Mouse (Mus musculus): Measurements from ENCODE around the gene Susd1.
"Not testable (repeated sequence)": the region's sequence is repeated elsewhere in the genome, so short reads cannot be mapped to it uniquely, and the experiment has no call there.

The Susd1 gene

DNA sequence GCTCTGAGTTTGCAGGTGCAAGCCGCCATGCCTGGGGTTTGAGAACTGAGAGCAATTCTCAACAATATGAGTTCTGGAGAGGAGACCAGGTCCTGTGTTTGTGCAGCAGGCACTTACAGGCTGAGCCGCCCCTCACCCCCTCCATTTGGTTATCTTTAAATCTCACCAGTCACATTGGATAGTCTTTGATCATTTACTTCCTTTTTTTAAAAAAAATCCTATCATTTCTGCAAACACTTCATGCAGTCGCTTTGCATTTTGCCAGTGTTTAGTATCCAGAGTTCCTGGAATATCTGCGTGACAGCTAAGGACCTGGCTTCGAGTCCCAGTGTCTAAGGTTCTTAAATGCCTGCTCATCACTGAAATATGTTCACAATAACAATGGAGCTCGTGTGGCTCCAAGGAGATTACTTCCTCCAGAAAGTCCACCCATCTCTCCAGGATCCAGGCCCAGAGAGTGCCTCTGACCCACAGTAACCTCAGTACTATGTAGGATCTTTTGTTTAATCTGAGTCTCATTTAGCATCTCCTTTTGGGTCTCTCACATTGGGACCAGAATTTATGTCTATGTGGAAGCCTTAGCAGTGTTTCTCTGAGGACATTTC lies 147.4 kb downstream of the Susd1 start:
- in situ Hi-C loops (cut with MseI, MboI): no loop called here

DNA sequence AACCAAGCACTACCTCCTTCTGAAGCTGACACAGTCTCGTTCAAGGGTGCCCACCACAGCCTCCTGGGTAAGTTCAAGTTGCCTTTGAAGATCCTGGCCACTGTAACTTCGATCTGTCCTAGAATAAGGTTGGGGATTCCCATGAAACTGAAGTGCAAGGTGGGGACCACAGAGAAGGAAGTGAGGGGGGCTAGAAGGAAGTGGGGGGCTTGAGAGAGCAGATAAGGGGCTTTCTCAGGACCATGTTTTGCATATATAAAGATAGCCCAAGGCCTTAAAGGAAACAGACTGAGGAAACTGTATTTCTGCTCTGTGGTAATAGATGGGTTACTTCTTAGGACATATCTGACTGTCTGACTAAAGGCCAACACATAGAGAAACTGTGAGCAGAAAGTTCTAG lies 151.3 kb downstream of the Susd1 start:
- in situ Hi-C loops (cut with MseI, MboI): no loop called here

GRCm38 (mm10) chr4:59286351-59286750 lies 152.1 kb downstream of the Susd1 start:
- in situ Hi-C loops (cut with MseI, MboI): not testable (repeated sequence)

- in situ Hi-C loops (cut with MseI, MboI): no loop called here
These were observed 155.5 kb downstream of the Susd1 start for GRCm38 (mm10) chr4:59282699-59283487.

- in situ Hi-C loops (cut with MseI, MboI): no loop called here
These were observed 156.3 kb downstream of the Susd1 start for GRCm38 (mm10) chr4:59282137-59282536.

GRCm38 (mm10) chr4:59280876-59281275 lies 157.6 kb downstream of the Susd1 start:
- in situ Hi-C loops (cut with MseI, MboI): no loop called here

DNA sequence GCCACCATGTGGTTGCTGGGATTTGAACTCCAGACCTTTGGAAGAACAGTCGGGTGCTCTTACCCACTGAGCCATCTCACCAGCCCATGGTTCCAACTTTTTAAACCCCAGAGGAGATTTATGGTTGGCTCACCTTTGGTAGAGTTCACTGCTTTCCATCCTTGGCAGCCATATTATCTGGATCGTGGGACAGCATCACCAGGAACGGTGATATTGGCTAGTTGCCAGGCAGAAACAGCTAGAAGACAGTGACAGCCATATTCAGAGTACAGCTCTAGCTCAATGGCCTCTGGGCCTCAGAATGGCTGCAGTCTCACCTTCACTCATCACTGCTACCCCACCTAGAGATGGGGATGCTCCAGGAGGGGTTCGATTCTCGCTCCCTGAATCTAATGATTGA lies 159.3 kb downstream of the Susd1 start:
- in situ Hi-C loops (cut with MseI, MboI): no loop called here

DNA sequence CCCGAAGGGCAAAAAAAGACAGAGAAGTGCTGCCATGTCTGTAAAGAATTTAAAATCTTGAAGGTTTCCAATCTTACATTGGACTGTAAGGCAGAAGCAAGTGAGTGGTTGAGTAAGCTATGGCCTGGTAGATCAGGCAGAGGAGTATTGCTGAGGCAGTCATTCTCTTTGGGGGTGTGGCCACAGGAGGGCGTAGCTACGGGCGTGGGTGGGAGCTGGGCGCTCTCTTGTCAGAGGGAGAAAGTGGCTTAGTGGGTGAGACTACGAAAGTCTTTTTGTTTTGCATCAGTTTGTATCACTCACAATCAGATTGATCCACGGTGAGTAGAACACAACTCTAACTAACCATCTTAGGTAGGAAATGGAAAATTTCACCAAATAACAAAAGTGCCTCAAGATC lies 160.0 kb downstream of the Susd1 start:
- in situ Hi-C loops (cut with MseI, MboI): no loop called here

- in situ Hi-C loops (cut with MseI, MboI): no loop called here
These were observed 160.5 kb downstream of the Susd1 start for GRCm38 (mm10) chr4:59277958-59278357.

- in situ Hi-C loops (cut with MseI, MboI): no loop called here
These were observed 162.5 kb downstream of the Susd1 start for GRCm38 (mm10) chr4:59275956-59276355.

DNA sequence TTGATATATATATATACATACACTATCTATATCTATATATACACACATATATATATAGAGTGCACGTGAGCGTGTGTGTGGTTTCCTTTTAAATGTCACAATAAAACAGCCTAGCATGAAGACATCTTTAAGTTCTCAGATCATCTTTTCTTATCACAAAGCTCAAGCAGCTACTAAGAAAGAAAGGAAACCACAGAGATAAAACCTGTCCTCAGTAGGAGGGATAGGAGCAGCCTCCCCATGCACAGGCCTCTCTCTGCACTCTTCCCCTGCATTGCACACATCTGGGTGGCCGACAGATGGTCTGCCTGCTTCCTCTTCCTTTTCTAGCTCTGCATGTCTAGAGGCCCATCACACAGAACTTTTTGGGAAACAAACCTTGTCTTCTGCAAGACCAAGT lies 162.9 kb downstream of the Susd1 start:
- in situ Hi-C loops (cut with MseI, MboI): no loop called here

GRCm38 (mm10) chr4:59274136-59274535 lies 164.3 kb downstream of the Susd1 start:
- in situ Hi-C loops (cut with MseI, MboI): no loop called here

- in situ Hi-C loops (cut with MseI, MboI): no loop called here
These were observed 165.1 kb downstream of the Susd1 start for GRCm38 (mm10) chr4:59273342-59273741.

DNA sequence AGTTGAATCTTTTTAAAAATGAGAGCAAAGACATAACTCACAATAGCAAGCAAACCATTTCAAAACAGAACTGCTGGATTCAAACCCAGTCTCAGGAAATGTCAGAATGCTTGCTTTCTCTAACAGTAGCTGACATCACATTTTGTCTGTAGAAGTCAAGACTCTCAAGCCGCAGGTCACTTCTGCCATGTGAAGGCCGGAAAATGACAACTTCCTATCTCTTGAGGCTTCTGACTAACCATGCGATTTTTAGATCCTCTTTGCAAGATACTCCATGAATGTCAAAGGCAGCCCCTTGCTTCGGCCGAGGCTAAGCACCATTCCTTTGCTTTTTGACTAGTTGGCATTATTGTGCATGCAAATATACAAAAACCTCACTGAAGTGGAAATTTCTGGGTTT lies 172.8 kb downstream of the Susd1 start:
- in situ Hi-C loops (cut with MseI, MboI): no loop called here

DNA sequence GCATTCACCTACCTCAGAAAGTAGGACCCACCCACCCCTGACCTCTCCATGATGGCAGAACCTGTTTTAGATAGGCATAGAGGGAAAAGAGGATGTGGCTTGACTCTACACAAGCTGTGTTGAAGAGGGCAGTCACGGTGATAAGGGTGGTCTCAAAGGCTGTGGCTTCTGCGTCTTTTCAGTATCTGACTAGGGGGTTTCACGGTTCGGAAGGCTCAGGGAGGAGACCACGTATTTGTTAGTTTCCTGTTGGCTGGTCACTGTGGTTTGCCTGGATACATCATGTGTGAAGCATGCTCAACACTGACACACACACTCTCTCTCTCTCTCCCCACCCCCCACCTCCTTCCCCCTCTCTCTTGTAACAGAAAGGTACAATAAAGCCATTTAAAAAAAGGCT lies 173.3 kb downstream of the Susd1 start:
- in situ Hi-C loops (cut with MseI, MboI): no loop called here
